Mouse (Mus musculus) limb, embryonic 15.5 days (tissue): ENCODE results near the gene Gm20388. TPM values are rescaled to one million over a fixed set of nuclear protein-coding genes. Genes with fewer than 3 reads are reported as not detected.
A peak's percentile ranks its signal among the peaks of the same experiment; 100 is the strongest.

Experiments used
- ATAC-seq: fragments of 200-750 bp; cut with Nextera tagmentation; 2 replicates; pipeline ENCODE4 v1.8.0; 2017; ENCODE audit warnings: low read depth, moderate TSS enrichment; ENCODE audit not compliant: insufficient number of reproducible peaks, low FRiP score, low TSS enrichment
- H3K27ac ChIP-seq: fragments of 300-500 bp; sonication (generic); 2 replicates; pipeline ENCODE4 v1.5.1; 2015; ENCODE audit warnings: moderate library complexity, mild to moderate bottlenecking, inconsistent platforms
- H3K27me3 ChIP-seq: fragments of 300-500 bp; sonication (generic); 2 replicates; pipeline ENCODE4 v1.6.1; 2015; ENCODE audit warnings: inconsistent platforms
- H3K36me3 ChIP-seq: fragments of 300-500 bp; sonication (generic); 2 replicates; pipeline ENCODE4 v1.6.1; 2015; ENCODE audit warnings: inconsistent platforms
- H3K4me1 ChIP-seq: fragments of 300-500 bp; sonication (generic); 2 replicates; pipeline ENCODE4 v1.6.1; 2015; ENCODE audit warnings: inconsistent platforms
- H3K4me2 ChIP-seq: fragments of 300-500 bp; sonication (generic); 2 replicates; pipeline ENCODE4 v1.6.1; 2015; ENCODE audit warnings: mild to moderate bottlenecking, inconsistent platforms
- H3K4me3 ChIP-seq: fragments of 300-500 bp; sonication (generic); 2 replicates; pipeline ENCODE4 v1.5.1; 2015; ENCODE audit warnings: mild to moderate bottlenecking, inconsistent platforms
- H3K9ac ChIP-seq: fragments of 300-500 bp; sonication (generic); 2 replicates; pipeline ENCODE4 v1.6.1; 2015; ENCODE audit warnings: inconsistent platforms
- H3K9me3 ChIP-seq: fragments of 300-500 bp; sonication (generic); 2 replicates; pipeline ENCODE4 v1.6.1; 2016; ENCODE audit warnings: inconsistent platforms
- WGBS: fragments of 180-500 bp; shearing (Covaris S2); methylation state at CpG from one replicate; pipeline ENCODE4 v1.1.7; 2015; 5-methylcytosine and 5-hydroxymethylcytosine counted together
- polyA plus RNA-seq: library from polyadenylated mRNA; unstranded; fragments of >200 nt; fragmentation: Nextera tagmentation; extraction: Ambion mirVana; gene quantifications from 2 replicates; pipeline ENCODE4 v1.2.1, GENCODE M21; 2015

The Gm20388 gene
- polyA plus RNA-seq, 1 experiment from 2014 or later, result 4.9 TPM

- no peaks in the 10 kb centered on the region for H3K9me3 ChIP-seq
- 6% methylated on average over 4 of the region's 4 CpGs for WGBS
- H3K27me3 ChIP-seq, result no peaks in the 10 kb centered on the region
- peaks cover 10% of the 10 kb centered on the region; the same call in 1 of the 2 replicates for H3K36me3 ChIP-seq
- peaks cover 42% of the 10 kb centered on the region for H3K4me1 ChIP-seq
- 0 out of 2 replicates have a peak overlapping the region, but pooled peaks have one; percentile 2 for H3K4me2 ChIP-seq
- no peak overlapping the region for H3K9ac ChIP-seq
- H3K27ac ChIP-seq, result peak overlapping the region; percentile 82
- no peak overlapping the region; the same call in 1 of the 2 replicates for H3K4me3 ChIP-seq
- ATAC-seq, result peak; percentile 74
These were observed 1987.8 kb downstream of the Gm20388 start for GRCm38 (mm10) chr8:121898401-121898931.

- H3K4me3 ChIP-seq, result no peak overlapping the region
- H3K9ac ChIP-seq, result no peak overlapping the region
- WGBS, result 83% methylated on average over 18 of the region's 18 CpGs
- H3K4me1 ChIP-seq, result peaks cover 42% of the 10 kb centered on the region
- H3K9me3 ChIP-seq, result no peaks in the 10 kb centered on the region
- H3K27me3 ChIP-seq, result no peaks in the 10 kb centered on the region
- peak overlapping the region; percentile 82; the same call in 1 of the 2 replicates for H3K27ac ChIP-seq
- no peak for ATAC-seq
- H3K36me3 ChIP-seq, result peaks cover 10% of the 10 kb centered on the region; the same call in 1 of the 2 replicates
- H3K4me2 ChIP-seq, result no peak overlapping the region
These were observed 1988.8 kb downstream of the Gm20388 start for GRCm38 (mm10) chr8:121899180-121900044.

- no peak overlapping the region for H3K9ac ChIP-seq
- WGBS, result 37% methylated on average over 8 of the region's 8 CpGs
- ATAC-seq, result peak; percentile 49; the same call in 1 of the 2 replicates
- H3K9me3 ChIP-seq, result no peaks in the 10 kb centered on the region
- H3K4me2 ChIP-seq, result no peak overlapping the region
- no peak overlapping the region for H3K4me3 ChIP-seq
- no peaks in the 10 kb centered on the region for H3K36me3 ChIP-seq
- H3K4me1 ChIP-seq, result peaks cover 55% of the 10 kb centered on the region
- peak overlapping the region; percentile 63; the same call in 1 of the 2 replicates for H3K27ac ChIP-seq
- H3K27me3 ChIP-seq, result no peaks in the 10 kb centered on the region
These were observed 1991.0 kb downstream of the Gm20388 start for GRCm38 (mm10) chr8:121901498-121902236.

- H3K9me3 ChIP-seq, result no peaks in the 10 kb centered on the region
- no peak overlapping the region for H3K27ac ChIP-seq
- H3K4me2 ChIP-seq, result no peak overlapping the region
- H3K36me3 ChIP-seq, result no peaks in the 10 kb centered on the region
- peaks cover 9% of the 10 kb centered on the region; the same call in 1 of the 2 replicates for H3K27me3 ChIP-seq
- H3K9ac ChIP-seq, result no peak overlapping the region
- H3K4me3 ChIP-seq, result no peak overlapping the region
- ATAC-seq, result no peak
- peaks cover 52% of the 10 kb centered on the region for H3K4me1 ChIP-seq
- 61% methylated on average over 6 of the region's 6 CpGs for WGBS
These were observed 1993.3 kb downstream of the Gm20388 start for GRCm38 (mm10) chr8:121903977-121904376.

GRCm38 (mm10) chr8:121904999-121905398, 1994.4 kb downstream of the Gm20388 start:
- ATAC-seq, result no peak
- 0 out of 2 replicates have a peak overlapping the region, but pooled peaks have one; percentile 82 for H3K4me3 ChIP-seq
- H3K9me3 ChIP-seq, result no peaks in the 10 kb centered on the region
- H3K4me1 ChIP-seq, result peaks cover 52% of the 10 kb centered on the region
- H3K27ac ChIP-seq, result no peak overlapping the region
- no peak overlapping the region for H3K9ac ChIP-seq
- H3K27me3 ChIP-seq, result peaks cover 9% of the 10 kb centered on the region; the same call in 1 of the 2 replicates
- peak overlapping the region; percentile 96; the same call in 1 of the 2 replicates for H3K4me2 ChIP-seq
- H3K36me3 ChIP-seq, result no peaks in the 10 kb centered on the region
- 81% methylated on average over 9 of the region's 9 CpGs for WGBS

- Histone ChIP-seq H3K9ac (no peak overlapping the region), H3K27me3 (peaks cover 9% of the 10 kb centered on the region; the same call in 1 of the 2 replicates), H3K27ac (no peak overlapping the region), H3K9me3 (no peaks in the 10 kb centered on the region), H3K4me2 (peak overlapping the region; percentile 96), H3K4me1 (peaks cover 52% of the 10 kb centered on the region), H3K4me3 (peak overlapping the region; percentile 82), H3K36me3 (no peaks in the 10 kb centered on the region)
- 60% methylated on average over 1 of the region's 1 CpGs for WGBS
- no peak for ATAC-seq
These were observed 1994.8 kb downstream of the Gm20388 start for GRCm38 (mm10) chr8:121905420-121905819.

- H3K27me3 ChIP-seq, result peaks cover 9% of the 10 kb centered on the region; the same call in 1 of the 2 replicates
- no peaks in the 10 kb centered on the region for H3K9me3 ChIP-seq
- WGBS, result 25% methylated on average over 5 of the region's 5 CpGs
- H3K4me1 ChIP-seq, result peaks cover 52% of the 10 kb centered on the region
- no peak for ATAC-seq
- H3K27ac ChIP-seq, result no peak overlapping the region
- H3K4me3 ChIP-seq, result peak overlapping the region; percentile 82
- H3K9ac ChIP-seq, result 0 out of 2 replicates have a peak overlapping the region, but pooled peaks have one; percentile 56
- H3K4me2 ChIP-seq, result peak overlapping the region; percentile 96
- no peaks in the 10 kb centered on the region for H3K36me3 ChIP-seq
These were observed 1995.2 kb downstream of the Gm20388 start for GRCm38 (mm10) chr8:121905864-121906263.

GRCm38 (mm10) chr8:121906542-121907512, 1996.2 kb downstream of the Gm20388 start:
- Histone ChIP-seq H3K27ac (0 out of 2 replicates have a peak overlapping the region, but pooled peaks have one; percentile 11), H3K27me3 (peaks cover 9% of the 10 kb centered on the region; the same call in 1 of the 2 replicates), H3K4me1 (peaks cover 45% of the 10 kb centered on the region), H3K9ac (peak overlapping the region; percentile 56), H3K36me3 (no peaks in the 10 kb centered on the region), H3K4me3 (peak overlapping the region; percentile 82), H3K4me2 (peak overlapping the region; percentile 96), H3K9me3 (no peaks in the 10 kb centered on the region)
- under 1% methylated on average over 72 of the region's 72 CpGs for WGBS
- peak; percentile 17; the same call in 1 of the 2 replicates for ATAC-seq

GRCm38 (mm10) chr8:121907587-121908248, 1997.1 kb downstream of the Gm20388 start, which contains the start of gene Slc7a5:
TSS of gene Slc7a5 (minus strand) at chr8:121907694.
- Histone ChIP-seq H3K4me2 (peak within 1 kb of the TSS; percentile 96), H3K4me1 (peaks cover 40% of the 10 kb centered on the region), H3K36me3 (no peaks in the 10 kb centered on the region), H3K27ac (0 out of 2 replicates have a peak within 1 kb of the TSS, but pooled peaks have one; percentile 11), H3K4me3 (peak within 1 kb of the TSS; percentile 82), H3K9me3 (no peaks in the 10 kb centered on the region), H3K27me3 (peaks cover 9% of the 10 kb centered on the region; the same call in 1 of the 2 replicates), H3K9ac (peak within 1 kb of the TSS; percentile 56)
- peak; percentile 90 for ATAC-seq
- WGBS, result under 1% methylated on average over 60 of the region's 61 CpGs
